Mouse (Mus musculus) Patski (cell line): Measurements from ENCODE around the gene Ccser1. TPM values are rescaled to one million over a fixed set of nuclear protein-coding genes. Genes with fewer than 3 reads are reported as not detected.

Experiments
- ATAC-seq: fragments of 100-300 bp; one replicate; pipeline ENCODE4 v1.8.0; 2021
- CTCF ChIA-PET: fragments of 350-600 bp; sonication (Branson Sonifier 250); formaldehyde crosslinking; loops from one replicate; lab custom pipeline; 2022; ENCODE audit warnings: inconsistent platforms; lab: Charles Lee
- POLR2A ChIA-PET: fragments of 350-600 bp; sonication (Branson Sonifier 250); formaldehyde crosslinking; loops from one replicate; lab custom pipeline; 2022; ENCODE audit warnings: antibody characterized with exemption, inconsistent platforms; lab: Charles Lee
- DNase-seq: peaks from one replicate; pipeline ENCODE4 v3.0.0-alpha.2; 2011; ENCODE audit warnings: low read depth, low spot score
- H3K27me3 ChIP-seq: fragments of 371-371 bp; one replicate; pipeline ENCODE4 v1.5.1; 2021
- CTCF ChIP-seq: fragments of 100-300 bp; IDR thresholded peaks from one replicate; pipeline ENCODE4 v1.5.1; 2021
- in situ Hi-C: fragments of 300-500 bp; cut with MboI; formaldehyde crosslinking; loops from 3 replicates; pipeline ENCODE4 v1.11.1; 2018; ENCODE audit warnings: low pct_unique_long_range_greater_than_20kb, mixed read lengths
- polyA plus RNA-seq: library from polyadenylated mRNA; unstranded; gene quantifications from one replicate; pipeline ENCODE4 v1.2.3, GENCODE M21; 2021

Ccser1 gene
- polyA plus RNA-seq, 1 experiment from 2014 or later = 1.6 TPM

DNA sequence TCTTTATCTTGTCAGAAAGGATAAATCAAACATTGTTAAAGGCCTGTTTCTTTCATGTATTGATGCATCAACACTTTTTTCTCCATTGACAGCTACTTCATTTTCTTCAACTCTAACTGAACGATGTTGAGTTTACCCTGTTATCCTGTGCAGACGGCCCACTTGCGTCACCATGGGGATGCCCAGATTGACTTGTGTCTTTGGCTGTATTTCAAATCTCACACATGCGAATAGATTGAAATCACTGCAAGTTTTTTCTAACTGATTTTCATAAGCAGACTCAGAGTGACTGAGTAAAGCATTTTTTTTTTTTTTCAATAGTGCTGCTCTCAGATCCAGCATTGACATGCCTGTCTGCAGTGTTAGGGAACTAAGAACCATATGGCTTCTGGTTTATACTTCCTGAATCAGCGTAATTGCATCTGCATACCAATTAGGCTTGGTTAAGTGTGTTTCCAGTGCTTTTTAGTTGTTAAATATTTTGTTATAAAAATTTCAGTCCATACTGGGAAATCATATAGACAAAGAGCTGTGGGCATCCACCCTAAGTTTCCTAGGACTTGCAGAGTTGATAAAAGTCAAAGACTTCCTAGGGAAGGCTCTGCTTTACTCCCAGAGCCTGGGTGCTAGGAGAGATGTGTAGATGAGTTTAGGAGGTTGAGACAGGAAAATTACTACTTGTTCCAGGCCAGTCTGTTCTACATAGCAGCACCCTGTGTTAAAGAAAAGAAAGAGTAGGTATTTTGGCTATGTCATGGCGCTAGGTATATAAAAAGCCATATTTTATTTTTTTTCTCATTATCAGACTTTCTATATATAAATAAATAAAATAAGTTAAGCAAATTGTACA lies 116.3 kb downstream of the Ccser1 start:
- no peak for TF ChIP-seq CTCF
- ATAC-seq = no peak
- ChIA-PET CTCF (no interaction called here), POLR2A (no interaction called here)
- DNase-seq = no peak
- in situ Hi-C loops = no loop called here
- H3K27me3 ChIP-seq = no peaks in the 10 kb centered on the region

DNA sequence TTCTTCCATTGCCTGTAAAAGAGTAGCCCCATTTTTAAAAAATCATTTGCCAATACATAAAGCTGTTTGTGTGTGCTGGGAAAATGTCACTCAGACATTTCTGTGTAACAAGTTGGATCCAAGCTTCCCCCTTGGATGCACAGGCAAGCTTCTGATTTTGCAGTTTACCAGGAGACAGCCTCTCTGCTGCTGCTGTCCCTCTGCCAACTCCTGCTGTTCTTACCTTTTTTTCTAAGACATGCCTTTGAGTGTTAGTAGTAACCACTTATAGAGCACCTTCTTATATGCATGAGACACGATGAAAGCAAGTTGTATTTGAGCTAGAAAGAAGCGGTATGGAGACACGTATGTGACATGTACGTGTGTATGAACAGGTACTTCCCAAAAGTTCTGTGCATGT lies 120.3 kb downstream of the Ccser1 start:
- no peak for ATAC-seq
- no peak for DNase-seq
- POLR2A ChIA-PET = no interaction called here
- CTCF ChIA-PET = interaction anchor here (0.9 to 1.3 kb wide), 4 partner anchors 18 to 310 kb away, joined by 3 read pairs; no protein-coding TSS in a partner anchor
- H3K27me3 ChIP-seq = no peaks in the 10 kb centered on the region
- TF ChIP-seq CTCF = no peak
- in situ Hi-C loops = loop anchor here (5.0 kb wide), 2 partner anchors 238 to 313 kb away; no protein-coding TSS in a partner anchor

DNA sequence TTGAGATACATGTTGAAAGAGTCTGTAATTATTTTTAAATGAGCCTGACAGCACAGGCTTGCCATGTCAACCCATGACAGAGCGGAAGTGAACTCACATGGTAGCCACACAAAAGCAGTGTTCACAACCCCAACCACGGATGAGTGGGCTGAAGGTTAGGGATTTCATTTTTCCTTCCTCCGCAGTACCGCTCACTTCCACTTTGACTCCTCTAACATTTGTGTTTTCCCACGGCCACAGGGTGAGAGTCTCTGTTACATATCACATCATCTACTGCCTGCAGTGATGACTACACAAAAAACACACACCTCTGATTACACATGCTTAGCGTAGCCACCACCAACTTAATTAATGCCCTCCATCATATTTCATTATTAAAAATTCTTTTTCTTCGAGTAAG lies 120.9 kb downstream of the Ccser1 start:
- CTCF ChIA-PET = interaction anchor here (1.0 to 1.3 kb wide), 2 partner anchors 238 to 311 kb away, joined by 3 read pairs; no protein-coding TSS in a partner anchor
- POLR2A ChIA-PET = no interaction called here
- DNase-seq (no peak), ATAC-seq (no peak)
- no peak for TF ChIP-seq CTCF
- in situ Hi-C loops = loop anchor here (5.0 kb wide), 2 partner anchors 239 to 314 kb away; no protein-coding TSS in a partner anchor
- H3K27me3 ChIP-seq = no peaks in the 10 kb centered on the region

DNA sequence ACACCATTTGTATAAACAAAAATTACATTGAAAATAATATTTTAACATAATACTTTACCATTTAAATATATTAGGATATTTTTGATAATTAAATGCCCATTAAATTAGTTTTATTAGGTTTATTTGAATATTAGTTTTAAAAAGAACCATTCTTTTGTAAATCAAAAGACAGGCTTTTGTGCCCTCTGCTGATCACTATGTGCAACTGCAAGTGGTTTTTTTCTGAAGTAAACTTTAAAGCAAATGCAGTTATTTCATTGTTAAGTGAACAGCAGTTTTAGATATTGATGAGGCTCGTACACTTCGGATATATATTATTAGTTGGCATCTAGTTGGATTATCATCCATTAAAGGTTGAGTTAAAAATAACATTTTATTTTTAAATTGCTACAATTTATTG lies 121.5 kb downstream of the Ccser1 start:
- ATAC-seq = no peak

DNA sequence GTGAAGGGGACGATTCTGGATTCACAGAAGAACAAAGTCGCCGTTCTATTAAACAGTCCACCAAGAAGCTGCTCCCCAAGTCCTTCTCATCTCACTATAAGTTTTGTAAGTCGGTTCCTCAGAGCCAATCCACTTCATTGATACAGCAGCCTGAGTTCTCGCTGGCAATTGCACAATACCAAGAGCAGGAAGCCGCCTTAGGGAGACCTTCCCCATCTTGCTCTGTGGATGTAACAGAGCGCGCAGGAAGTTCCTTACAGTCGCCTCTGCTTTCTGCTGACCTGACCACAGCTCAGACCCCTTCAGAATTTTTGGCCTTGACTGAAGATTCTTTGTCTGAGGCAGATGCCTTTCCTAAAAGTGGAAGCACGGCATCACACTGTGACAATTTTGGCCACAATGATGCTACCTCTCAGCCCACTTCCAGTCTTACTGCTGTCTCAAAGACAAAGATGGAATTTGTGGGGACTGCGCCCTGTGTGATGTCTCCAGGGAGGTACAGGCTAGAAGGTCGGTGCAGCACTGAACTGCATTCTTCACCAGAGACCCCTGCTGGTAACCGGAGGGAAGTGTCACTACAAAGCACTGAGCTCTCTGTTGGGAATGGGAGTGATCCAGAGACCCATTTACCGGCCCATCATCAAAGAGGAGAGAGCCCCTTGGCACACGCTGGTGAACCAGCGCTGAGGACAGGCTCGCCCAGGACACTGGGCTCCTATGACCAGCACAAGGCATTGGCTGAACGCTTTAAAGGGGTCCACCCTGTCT lies 131.4 kb downstream of the Ccser1 start:
- H3K27me3 ChIP-seq = peaks cover 4% of the 10 kb centered on the region
- peak; percentile 34 for TF ChIP-seq CTCF
- ATAC-seq (no peak), DNase-seq (no peak)
- ChIA-PET CTCF (no interaction called here), POLR2A (no interaction called here)
- in situ Hi-C loops = no loop called here

More for the DNA sequence above, 121.5 kb downstream of the Ccser1 start:
- peak; percentile 42 for TF ChIP-seq CTCF
- DNase-seq = no peak
- peaks cover 6% of the 10 kb centered on the region for H3K27me3 ChIP-seq
- in situ Hi-C loops = loop anchor here (5.0 kb wide), 2 partner anchors 239 to 314 kb away; no protein-coding TSS in a partner anchor
- ChIA-PET CTCF (no interaction called here), POLR2A (no interaction called here)

DNA sequence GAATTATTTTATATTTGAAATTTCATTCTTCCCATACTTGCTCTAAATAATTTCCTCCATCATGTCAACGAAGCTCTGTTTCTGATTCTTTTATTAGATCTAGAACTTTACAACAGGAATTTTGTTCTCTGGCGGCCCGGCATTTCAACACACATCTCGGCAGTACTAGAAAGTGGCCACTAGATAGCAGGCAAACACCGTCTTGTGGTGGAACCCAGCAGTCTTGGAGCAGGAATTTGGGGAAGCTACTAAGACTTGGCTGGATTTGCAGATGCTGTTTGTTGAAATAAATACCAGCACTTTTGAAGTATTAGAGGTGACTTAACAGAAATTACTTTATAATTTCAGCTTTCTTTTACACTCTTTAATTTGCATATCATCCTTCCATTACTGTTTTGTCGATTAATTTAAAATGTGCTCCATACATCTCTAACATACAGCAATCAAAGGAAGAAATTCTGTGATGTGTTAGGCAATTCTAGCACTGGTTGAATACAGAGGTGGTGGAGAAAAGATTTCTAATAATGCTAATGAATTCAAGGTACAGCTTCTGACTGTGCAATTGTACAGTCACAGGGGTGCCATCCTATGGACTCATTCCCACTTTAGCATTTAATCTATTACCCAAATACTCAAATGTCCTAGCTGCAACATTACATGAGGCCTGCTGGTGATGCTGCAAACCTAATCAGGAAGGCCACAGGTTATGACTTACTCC lies 135.9 kb downstream of the Ccser1 start:
- peak; percentile 67 for ATAC-seq
- no peak for DNase-seq
- ChIA-PET CTCF (interaction anchor here (1.6 kb wide), 1 partner anchor 26 kb away, joined by 3 read pairs; no protein-coding TSS in a partner anchor), POLR2A (no interaction called here)
- in situ Hi-C loops = no loop called here
- no peaks in the 10 kb centered on the region for H3K27me3 ChIP-seq
- TF ChIP-seq CTCF = peak; percentile 77

DNA sequence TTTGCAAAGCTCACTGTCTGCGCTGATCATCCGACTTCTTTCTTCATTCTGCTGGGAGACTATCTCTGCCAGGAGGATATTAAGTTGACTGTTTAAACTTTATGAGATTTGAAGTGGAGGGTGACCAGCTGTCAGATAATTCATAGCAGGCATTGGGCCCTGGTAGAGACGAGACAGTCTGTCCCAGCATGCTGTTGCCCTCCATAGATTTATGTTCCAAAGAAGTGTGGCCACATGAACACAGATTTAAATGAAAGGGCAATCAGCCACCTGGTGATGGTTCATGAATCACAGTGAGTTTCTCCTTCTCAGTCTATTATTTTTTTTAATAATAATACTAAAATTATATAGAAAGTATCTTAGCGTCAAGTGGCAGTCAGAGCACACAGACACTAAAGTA lies 140.7 kb downstream of the Ccser1 start:
- ChIA-PET POLR2A (no interaction called here), CTCF (no interaction called here)
- ATAC-seq (no peak), DNase-seq (no peak)
- no peak for TF ChIP-seq CTCF
- H3K27me3 ChIP-seq = no peaks in the 10 kb centered on the region
- in situ Hi-C loops = no loop called here

DNA sequence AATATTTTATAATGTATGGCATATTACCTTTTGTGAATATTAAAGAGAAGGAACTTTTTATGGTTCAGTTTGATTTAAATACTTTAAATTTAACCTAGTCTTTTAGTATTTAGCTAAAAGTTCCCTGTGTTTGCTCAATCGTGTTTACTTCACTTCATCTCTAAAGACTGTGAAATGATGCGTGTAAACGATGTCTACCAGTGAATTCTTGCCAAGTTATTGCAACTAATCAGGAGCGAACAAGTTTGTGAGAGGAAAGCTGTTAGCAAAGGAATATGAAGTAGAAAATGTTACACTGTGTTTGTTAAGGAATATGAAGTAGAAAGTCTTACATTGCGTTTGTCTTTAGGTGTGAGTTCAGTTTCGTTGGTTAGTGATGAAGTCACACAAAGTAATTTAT lies 142.2 kb downstream of the Ccser1 start:
- no peak for ATAC-seq
- POLR2A ChIA-PET = no interaction called here
- no peak for DNase-seq
- in situ Hi-C loops = no loop called here
- no peak for TF ChIP-seq CTCF
- no peaks in the 10 kb centered on the region for H3K27me3 ChIP-seq
- CTCF ChIA-PET = no interaction called here

DNA sequence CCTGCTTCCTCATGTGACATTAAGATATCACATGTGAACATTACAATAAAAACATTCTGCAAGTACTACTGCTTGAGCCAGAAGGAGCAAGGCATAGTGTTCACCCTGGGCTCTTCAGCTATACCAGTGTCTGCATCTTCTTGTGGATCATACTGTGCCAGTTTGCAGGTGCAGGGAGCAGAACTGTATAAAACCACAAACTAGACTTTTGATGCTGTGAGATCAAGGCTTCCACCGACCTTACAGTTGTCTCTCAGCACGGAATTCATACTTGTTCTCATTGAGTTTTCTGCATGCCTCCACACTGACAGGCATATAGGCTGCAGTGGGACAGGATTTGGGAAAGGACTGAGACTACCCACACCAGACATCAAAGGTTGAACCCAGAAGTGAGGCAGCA lies 146.0 kb downstream of the Ccser1 start:
- POLR2A ChIA-PET = no interaction called here
- no peak for ATAC-seq
- H3K27me3 ChIP-seq = no peaks in the 10 kb centered on the region
- no peak for TF ChIP-seq CTCF
- no peak for DNase-seq
- CTCF ChIA-PET = no interaction called here
- in situ Hi-C loops = no loop called here

DNA sequence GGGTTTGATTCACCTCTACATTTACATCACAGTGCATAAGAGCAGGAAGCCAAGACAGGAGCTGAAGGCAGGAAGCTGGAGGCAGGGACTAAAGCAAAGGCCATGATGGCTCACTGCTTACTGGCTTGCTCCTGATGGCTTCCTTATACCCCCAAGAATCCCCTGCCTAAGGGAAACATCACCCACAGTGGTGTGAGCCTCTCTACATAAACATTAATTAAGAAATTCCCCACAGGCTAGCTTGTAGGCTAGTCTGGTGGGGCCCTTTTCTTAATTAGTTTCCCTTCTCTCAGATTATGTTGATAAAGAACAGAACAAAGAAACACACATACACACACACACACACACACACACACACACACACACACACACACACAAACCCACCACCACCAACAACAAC lies 148.9 kb downstream of the Ccser1 start:
- in situ Hi-C loops = no loop called here
- TF ChIP-seq CTCF = no peak
- DNase-seq = no peak
- CTCF ChIA-PET = no interaction called here
- POLR2A ChIA-PET = interaction anchor here (0.6 kb wide), 1 partner anchor 322 kb away, joined by 4 read pairs; no protein-coding TSS in a partner anchor
- no peak for ATAC-seq
- H3K27me3 ChIP-seq = no peaks in the 10 kb centered on the region
